Mouse (Mus musculus): ENCODE data around the gene Dld.

- no peak for TF ChIP-seq CTCF (IDR thresholded peaks at IDR 0.05)
- TF ChIP-seq EP300 (IDR thresholded peaks at IDR 0.05; ENCODE audit: insufficient read depth, low read depth, low read length), result no peak
- TF ChIP-seq POLR2A (IDR thresholded peaks at IDR 0.05; ENCODE audit: insufficient read depth, low read depth, low read length), result no peak
Measured at GRCm38 (mm10) chr12:31307756-31308155, 43.5 kb downstream of the Dld start.

All from heart, adult 2 months (tissue).